Mouse (Mus musculus) liver, postnatal 0 days (tissue): ENCODE data around the gene Macrod2. TPM values are rescaled to one million over a fixed set of nuclear protein-coding genes. Genes with fewer than 3 reads are reported as not detected.

Experiments used
- ATAC-seq: fragments of 200-750 bp; cut with Nextera tagmentation; 2 replicates; pipeline ENCODE4 v1.8.0; 2017; ENCODE audit warnings: mild to moderate bottlenecking, moderate library complexity
- DNase-seq: peaks from one replicate; pipeline ENCODE4 v3.0.0-alpha.2; 2016
- H3K27ac ChIP-seq: fragments of 300-500 bp; sonication (generic); 2 replicates; pipeline ENCODE4 v1.5.1; 2014; ENCODE audit warnings: antibody characterized with exemption, moderate library complexity, mild to moderate bottlenecking, low read depth
- H3K27me3 ChIP-seq: fragments of 300-500 bp; sonication (generic); 2 replicates; pipeline ENCODE4 v1.6.1; 2014; ENCODE audit warnings: low read length, control low read depth, mixed read lengths; ENCODE audit not compliant: insufficient read depth
- H3K36me3 ChIP-seq: fragments of 300-500 bp; sonication (generic); replicated peaks from 2 replicates; pipeline ENCODE4 v1.6.1; 2014; ENCODE audit warnings: mild to moderate bottlenecking, control low read depth, low read length, moderate library complexity, mixed read lengths; ENCODE audit not compliant: insufficient read depth
- H3K4me1 ChIP-seq: fragments of 300-500 bp; sonication (generic); 2 replicates; pipeline ENCODE4 v1.6.1; 2014; ENCODE audit warnings: antibody characterized with exemption, mild to moderate bottlenecking, control low read depth; ENCODE audit not compliant: insufficient read depth
- H3K4me2 ChIP-seq: fragments of 300-500 bp; sonication (generic); 2 replicates; pipeline ENCODE4 v1.6.1; 2014; ENCODE audit warnings: low read depth, mild to moderate bottlenecking, low read length, moderate library complexity, mixed read lengths
- H3K4me3 ChIP-seq: fragments of 300-500 bp; sonication (generic); 2 replicates; pipeline ENCODE4 v1.5.1; 2014; ENCODE audit warnings: low read depth, low read length
- H3K9ac ChIP-seq: fragments of 300-500 bp; sonication (generic); replicated peaks from 2 replicates; pipeline ENCODE4 v1.6.1; 2014; ENCODE audit warnings: mild to moderate bottlenecking, moderate library complexity
- H3K9me3 ChIP-seq: fragments of 300-500 bp; sonication (generic); 2 replicates; pipeline ENCODE4 v1.6.1; 2016; ENCODE audit warnings: mild to moderate bottlenecking, control low read depth, low read length, mixed read lengths
- CTCF ChIP-seq: sonication (generic); IDR thresholded peaks from 2 replicates; pipeline ENCODE4 v1.5.1; 2016; ENCODE audit warnings: antibody characterized with exemption, low read depth
- EP300 ChIP-seq: IDR thresholded peaks from 2 replicates; pipeline ENCODE4 v1.6.1; 2016; ENCODE audit warnings: antibody characterized with exemption, low read depth, mild to moderate bottlenecking
- WGBS: fragments of 180-500 bp; shearing (Covaris S2); extraction: QIAGEN DNeasy Blood & Tissue Kit; methylation state at CpG from one replicate; pipeline ENCODE4 v1.1.7; 2014; ENCODE audit not compliant: insufficient replicate concordance; 5-methylcytosine and 5-hydroxymethylcytosine counted together
- polyA plus RNA-seq: library from polyadenylated mRNA; unstranded; fragments of >200 nt; fragmentation: Nextera tagmentation; extraction: Ambion mirVana; gene quantifications from 2 replicates; pipeline ENCODE4 v1.2.1, GENCODE M21; 2015

Macrod2 gene
- polyA plus RNA-seq, 1 experiment from 2014 or later = 9.3 TPM

DNA sequence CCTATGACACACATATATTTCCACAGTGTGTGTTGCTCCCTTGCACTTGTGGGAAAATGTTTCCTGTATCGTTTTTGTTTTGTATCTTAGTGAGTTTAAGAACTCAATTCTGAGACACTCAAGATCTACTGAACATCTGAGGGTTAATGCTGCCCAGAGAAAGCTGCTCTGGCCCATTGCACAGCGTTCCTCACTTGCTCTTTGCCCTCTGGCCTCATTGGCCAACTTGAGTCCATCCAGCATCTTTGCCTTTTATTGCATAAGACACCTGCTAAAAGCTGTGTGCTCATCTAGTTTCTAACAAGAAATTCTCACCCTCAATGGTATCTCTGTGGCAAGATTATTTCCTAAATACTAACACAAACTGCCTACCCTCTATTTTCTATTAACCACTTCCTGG is 1435.4 kb downstream of the Macrod2 start:
- no peak overlapping the region for H3K4me3 ChIP-seq
- H3K27me3 ChIP-seq = no peaks in the 10 kb centered on the region
- ATAC-seq (no peak), DNase-seq (no peak)
- 51% methylated on average over 2 of the region's 2 CpGs for WGBS
- H3K9ac ChIP-seq = no peak overlapping the region
- H3K9me3 ChIP-seq = no peaks in the 10 kb centered on the region
- H3K36me3 ChIP-seq = no peaks in the 10 kb centered on the region
- no peaks in the 10 kb centered on the region for H3K4me1 ChIP-seq
- no peak overlapping the region for H3K4me2 ChIP-seq
- no peak for TF ChIP-seq CTCF
- no peak for TF ChIP-seq EP300
- no peak overlapping the region for H3K27ac ChIP-seq

DNA sequence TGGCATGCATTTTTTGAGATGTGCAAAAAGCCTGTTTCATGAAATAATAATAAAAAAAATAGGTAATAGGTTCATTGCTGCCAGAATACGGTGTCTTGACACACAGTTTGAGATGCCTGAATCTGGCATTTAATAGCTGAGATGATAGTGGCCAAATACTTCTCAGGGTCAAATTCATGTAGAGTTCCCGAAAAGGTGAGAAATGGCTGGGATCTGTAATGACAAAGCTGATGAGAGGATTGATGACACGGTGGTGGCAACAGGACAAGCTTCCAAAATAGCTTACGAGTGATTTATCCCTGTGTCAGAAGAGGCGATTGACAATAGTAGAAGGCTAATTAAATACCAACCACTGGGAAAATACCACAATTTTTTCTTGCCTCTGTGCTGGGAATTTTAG is 1436.4 kb downstream of the Macrod2 start:
- H3K27me3 ChIP-seq = no peaks in the 10 kb centered on the region
- WGBS = 81% methylated on average over 5 of the region's 5 CpGs
- no peak overlapping the region for H3K4me2 ChIP-seq
- H3K27ac ChIP-seq = no peak overlapping the region
- ATAC-seq = no peak
- H3K4me3 ChIP-seq = no peak overlapping the region
- no peak overlapping the region for H3K9ac ChIP-seq
- no peaks in the 10 kb centered on the region for H3K36me3 ChIP-seq
- H3K4me1 ChIP-seq = no peaks in the 10 kb centered on the region
- TF ChIP-seq CTCF (no peak), EP300 (no peak)
- no peaks in the 10 kb centered on the region for H3K9me3 ChIP-seq
- DNase-seq = no peak

DNA sequence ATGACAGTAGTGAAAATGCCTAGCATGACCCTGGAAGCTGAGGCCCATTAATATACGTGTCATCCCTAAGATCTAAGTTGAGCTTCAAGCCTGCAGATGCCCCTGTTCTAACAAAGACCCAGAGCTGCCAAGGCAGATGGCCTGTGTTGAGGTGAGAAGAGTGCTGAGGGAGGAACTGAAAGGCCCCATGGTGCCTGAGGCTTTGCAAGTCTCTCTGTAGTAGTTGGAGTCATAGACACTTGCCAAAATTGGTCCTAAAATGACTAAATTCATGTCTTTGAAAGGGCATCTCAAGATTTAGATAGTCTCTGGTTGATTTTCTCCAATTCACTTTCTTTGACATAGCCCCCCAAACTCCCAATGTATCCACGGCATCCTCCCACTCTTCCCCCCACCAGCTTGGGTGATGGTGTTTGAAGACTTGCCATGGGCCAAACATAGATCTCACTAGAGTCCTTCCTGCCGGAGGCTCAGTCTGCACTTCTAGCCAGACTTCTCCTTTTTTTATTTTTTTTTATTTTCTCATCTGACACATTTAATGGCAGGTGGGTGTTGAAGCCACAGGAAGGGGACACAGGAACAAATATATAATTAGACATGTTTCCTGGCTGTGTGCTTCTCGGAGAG is 1439.2 kb downstream of the Macrod2 start:
- ATAC-seq (no peak), DNase-seq (no peak)
- H3K4me3 ChIP-seq = no peak overlapping the region
- no peaks in the 10 kb centered on the region for H3K9me3 ChIP-seq
- no peak overlapping the region for H3K9ac ChIP-seq
- H3K36me3 ChIP-seq = no peaks in the 10 kb centered on the region
- no peaks in the 10 kb centered on the region for H3K4me1 ChIP-seq
- H3K27me3 ChIP-seq = no peaks in the 10 kb centered on the region
- no peak overlapping the region for H3K4me2 ChIP-seq
- 55% methylated on average over 4 of the region's 4 CpGs for WGBS
- no peak overlapping the region for H3K27ac ChIP-seq
- TF ChIP-seq CTCF = no peak
- TF ChIP-seq EP300 = no peak

DNA sequence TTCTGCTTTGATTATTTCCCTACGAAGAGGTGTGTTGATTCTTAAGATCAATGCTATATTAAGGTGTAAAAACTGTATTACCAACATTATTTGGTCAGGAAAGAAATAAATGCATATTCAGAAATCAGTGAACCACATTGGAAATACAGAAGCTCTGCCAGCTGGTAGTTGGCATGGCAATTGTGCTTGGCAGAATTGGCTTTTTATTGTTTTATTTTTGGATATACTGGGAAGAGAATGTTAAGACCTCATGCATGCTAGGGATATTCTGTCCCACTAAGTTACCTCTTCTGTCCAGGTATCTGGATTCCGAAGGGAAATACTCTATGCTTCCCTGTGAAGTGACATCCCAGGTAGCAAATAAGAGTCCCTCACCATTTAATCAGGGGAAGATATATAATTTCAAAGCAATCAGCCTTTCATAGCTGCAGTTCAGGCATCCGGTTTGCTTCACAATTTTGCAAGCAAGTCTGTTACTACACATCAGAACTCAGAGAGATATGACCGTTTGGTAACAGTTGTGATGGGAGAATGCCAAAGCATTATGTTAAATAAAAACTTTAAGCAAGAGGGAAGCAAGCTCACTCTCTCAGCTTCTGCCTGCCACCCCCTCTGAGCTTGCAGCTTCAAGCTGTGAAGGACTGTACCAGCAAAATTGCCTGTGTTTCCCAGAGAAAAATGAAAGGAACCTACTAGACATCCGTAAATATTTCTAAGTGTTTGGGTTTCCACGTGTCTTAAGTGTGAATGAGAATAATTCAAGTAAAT is 1449.5 kb downstream of the Macrod2 start:
- H3K4me3 ChIP-seq = no peak overlapping the region
- TF ChIP-seq CTCF = no peak
- no peak for TF ChIP-seq EP300
- H3K27me3 ChIP-seq = no peaks in the 10 kb centered on the region
- H3K9me3 ChIP-seq = no peaks in the 10 kb centered on the region
- WGBS = 65% methylated on average over 6 of the region's 6 CpGs
- ATAC-seq (no peak), DNase-seq (no peak)
- H3K4me1 ChIP-seq = no peaks in the 10 kb centered on the region
- no peak overlapping the region for H3K4me2 ChIP-seq
- H3K27ac ChIP-seq = no peak overlapping the region
- no peak overlapping the region for H3K9ac ChIP-seq
- no peaks in the 10 kb centered on the region for H3K36me3 ChIP-seq

DNA sequence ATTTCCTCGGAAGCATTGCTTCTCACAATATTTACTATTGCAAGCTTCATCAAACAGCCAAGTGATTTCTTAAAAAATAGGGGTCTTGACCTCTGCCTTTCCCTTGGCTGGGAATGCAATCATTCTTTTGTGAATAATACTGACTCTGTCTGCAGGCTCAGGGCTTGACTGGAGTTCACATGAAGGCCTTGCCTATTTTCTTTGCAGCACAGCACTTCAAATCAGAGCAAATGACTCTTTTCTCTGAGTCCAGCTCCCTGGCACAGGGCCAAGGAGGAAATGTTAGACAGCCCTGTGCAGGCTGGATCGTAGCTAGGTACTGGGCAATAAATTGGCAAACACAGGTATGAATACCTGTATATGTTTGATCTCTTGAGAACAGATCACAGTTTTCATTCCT is 1464.1 kb downstream of the Macrod2 start:
- Histone ChIP-seq H3K36me3 (no peaks in the 10 kb centered on the region), H3K27me3 (no peaks in the 10 kb centered on the region), H3K4me1 (no peaks in the 10 kb centered on the region), H3K4me2 (no peak overlapping the region), H3K9ac (no peak overlapping the region), H3K27ac (no peak overlapping the region), H3K9me3 (no peaks in the 10 kb centered on the region), H3K4me3 (no peak overlapping the region)
- ATAC-seq (no peak), DNase-seq (no peak)
- TF ChIP-seq CTCF (no peak), EP300 (no peak)
- WGBS = 67% methylated on average over 2 of the region's 2 CpGs

DNA sequence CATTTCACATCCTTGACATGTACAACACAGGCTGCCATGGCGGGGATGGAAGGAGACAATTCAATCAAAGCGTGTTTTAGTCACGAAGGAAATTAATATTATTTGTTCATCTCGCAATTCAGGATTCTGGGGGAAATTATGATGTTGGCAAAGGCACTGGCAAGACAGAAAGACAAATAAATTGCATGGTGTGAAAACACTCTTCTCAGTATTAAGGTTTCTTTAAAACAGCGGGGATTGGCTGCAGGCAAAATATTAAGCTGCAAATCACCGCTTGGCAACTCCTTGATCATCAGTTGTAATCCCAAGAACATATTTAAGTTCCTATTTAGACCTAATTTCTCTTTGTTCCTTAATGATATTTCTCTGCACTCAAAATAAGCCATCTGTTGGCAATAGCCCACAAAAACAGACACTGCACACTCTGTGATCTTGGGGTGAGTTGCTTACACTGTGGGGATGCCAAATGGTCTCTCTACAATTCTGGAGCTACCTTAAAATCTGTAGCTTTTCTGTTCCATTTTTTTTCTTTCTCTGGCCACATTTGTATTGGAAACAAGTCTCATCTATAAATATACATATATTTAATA is 1466.7 kb downstream of the Macrod2 start:
- TF ChIP-seq EP300 (no peak), CTCF (no peak)
- no peak for DNase-seq
- no peak overlapping the region for H3K4me3 ChIP-seq
- H3K27ac ChIP-seq = no peak overlapping the region
- no peaks in the 10 kb centered on the region for H3K9me3 ChIP-seq
- ATAC-seq = no peak
- no peaks in the 10 kb centered on the region for H3K36me3 ChIP-seq
- WGBS = 81% methylated on average over 6 of the region's 6 CpGs
- no peak overlapping the region for H3K9ac ChIP-seq
- H3K4me2 ChIP-seq = no peak overlapping the region
- no peaks in the 10 kb centered on the region for H3K27me3 ChIP-seq
- H3K4me1 ChIP-seq = no peaks in the 10 kb centered on the region
